Mouse (Mus musculus) E14TG2a.4 (cell line): ENCODE measurements around the gene Wdr19.

Experiments used
- CTCF ChIP-seq: conservative IDR thresholded peaks from 2 replicates; pipeline ENCODE4 v1.5.1; 2014; ENCODE audit warnings: low read length
- NANOG ChIP-seq: IDR thresholded peaks from 2 replicates; pipeline ENCODE4 v1.6.1; 2014; ENCODE audit warnings: borderline replicate concordance, low read length, mixed read lengths
- POU5F1 ChIP-seq: IDR thresholded peaks from 2 replicates; pipeline ENCODE4 v1.6.1; 2014; ENCODE audit warnings: low read length, borderline replicate concordance

DNA sequence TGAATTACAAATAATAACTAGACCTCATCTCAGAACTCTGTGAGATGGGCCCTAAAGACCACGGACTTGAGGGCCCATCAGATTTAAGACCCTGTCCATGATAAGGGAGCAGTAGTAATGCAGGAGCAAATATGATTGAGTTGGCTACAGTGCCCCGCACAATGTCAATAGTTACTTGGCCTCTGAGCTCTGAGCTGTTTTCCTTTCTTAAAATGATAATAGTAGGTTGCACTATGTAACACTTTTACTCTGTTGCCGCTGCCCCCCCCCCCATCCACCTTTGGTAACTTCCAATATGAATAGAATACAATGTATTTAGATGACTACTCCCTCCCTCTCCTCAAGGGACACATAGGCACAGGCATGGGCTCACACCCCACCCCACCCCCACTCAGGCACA lies 48.2 kb upstream of the Wdr19 start:
- TF ChIP-seq CTCF (no peak), POU5F1 (no peak), NANOG (no peak)
